Mouse (Mus musculus) midbrain, embryonic 14.5 days (tissue): ENCODE data around the gene Mmel1. TPM values are rescaled to one million over a fixed set of nuclear protein-coding genes. Genes with fewer than 3 reads are reported as not detected.

Source experiments
- ATAC-seq: fragments of 200-750 bp; cut with Nextera tagmentation; 2 replicates; pipeline ENCODE4 v1.8.0; 2017; ENCODE audit warnings: moderate number of reproducible peaks, moderate library complexity; ENCODE audit not compliant: low FRiP score, low TSS enrichment
- DNase-seq: peaks from one replicate; pipeline ENCODE4 v3.0.0-alpha.2; 2015
- H3K27ac ChIP-seq: fragments of 300-500 bp; sonication (generic); replicated peaks from 2 replicates; pipeline ENCODE4 v1.5.1; 2014; ENCODE audit warnings: mild to moderate bottlenecking, low read depth, low read length, moderate library complexity
- H3K27me3 ChIP-seq: fragments of 300-500 bp; sonication (generic); 2 replicates; pipeline ENCODE4 v1.6.1; 2014; ENCODE audit warnings: low read length, control low read depth, mixed read lengths; ENCODE audit not compliant: control insufficient read depth, insufficient read depth
- H3K36me3 ChIP-seq: fragments of 300-500 bp; sonication (generic); 2 replicates; pipeline ENCODE4 v1.6.1; 2014; ENCODE audit warnings: low read length, control low read depth; ENCODE audit not compliant: control insufficient read depth, insufficient read depth
- H3K4me1 ChIP-seq: fragments of 300-500 bp; sonication (generic); 2 replicates; pipeline ENCODE4 v1.6.1; 2014; ENCODE audit warnings: mild to moderate bottlenecking, antibody characterized with exemption, low read length, control low read depth; ENCODE audit not compliant: control insufficient read depth, insufficient read depth
- H3K4me2 ChIP-seq: fragments of 300-500 bp; sonication (generic); 2 replicates; pipeline ENCODE4 v1.6.1; 2014; ENCODE audit warnings: mild to moderate bottlenecking, low read length, moderate library complexity
- H3K4me3 ChIP-seq: fragments of 300-500 bp; sonication (generic); replicated peaks from 2 replicates; pipeline ENCODE4 v1.5.1; 2014; ENCODE audit warnings: low read depth, low read length
- H3K9ac ChIP-seq: fragments of 300-500 bp; sonication (generic); replicated peaks from 2 replicates; pipeline ENCODE4 v1.6.1; 2014; ENCODE audit warnings: mild to moderate bottlenecking, low read length, moderate library complexity
- H3K9me3 ChIP-seq: fragments of 300-500 bp; sonication (generic); 2 replicates; pipeline ENCODE4 v1.6.1; 2016; ENCODE audit warnings: low read length, control low read depth, mixed read lengths; ENCODE audit not compliant: control insufficient read depth
- WGBS: fragments of 180-500 bp; shearing (Covaris S2); extraction: QIAGEN DNeasy Blood & Tissue Kit; methylation state at CpG from one replicate; pipeline ENCODE4 v1.1.7; 2014; 5-methylcytosine and 5-hydroxymethylcytosine counted together
- polyA plus RNA-seq: library from polyadenylated mRNA; unstranded; fragments of >200 nt; fragmentation: Nextera tagmentation; extraction: Ambion mirVana; gene quantifications from 2 replicates; pipeline ENCODE4 v1.2.1, GENCODE M21; 2014

The Mmel1 gene
- polyA plus RNA-seq, 1 experiment from 2014 or later: 0.50 TPM

GRCm38 (mm10) chr4:154857366-154858240, 11.8 kb upstream of the Mmel1 start:
- no peaks in the 10 kb centered on the region for H3K36me3 ChIP-seq
- H3K4me2 ChIP-seq: no peak overlapping the region
- DNase-seq (no peak), ATAC-seq (no peak)
- no peak overlapping the region for H3K4me3 ChIP-seq
- no peak overlapping the region for H3K9ac ChIP-seq
- H3K27me3 ChIP-seq: peaks cover 14% of the 10 kb centered on the region; the same call in 1 of the 2 replicates
- 79% methylated on average over 10 of the region's 10 CpGs for WGBS
- no peaks in the 10 kb centered on the region; the same call in 1 of the 2 replicates for H3K4me1 ChIP-seq
- H3K9me3 ChIP-seq: no peaks in the 10 kb centered on the region
- no peak overlapping the region for H3K27ac ChIP-seq

GRCm38 (mm10) chr4:154858601-154859000, 10.8 kb upstream of the Mmel1 start:
- Histone ChIP-seq H3K4me2 (no peak overlapping the region), H3K36me3 (no peaks in the 10 kb centered on the region), H3K9me3 (no peaks in the 10 kb centered on the region), H3K4me3 (no peak overlapping the region), H3K4me1 (no peaks in the 10 kb centered on the region; the same call in 1 of the 2 replicates), H3K27ac (no peak overlapping the region), H3K9ac (no peak overlapping the region), H3K27me3 (peaks cover 14% of the 10 kb centered on the region; the same call in 1 of the 2 replicates)
- WGBS: 85% methylated on average over 3 of the region's 3 CpGs
- ATAC-seq: no peak
- no peak for DNase-seq

GRCm38 (mm10) chr4:154861967-154862366, 7.4 kb upstream of the Mmel1 start:
- H3K27me3 ChIP-seq: no peaks in the 10 kb centered on the region
- 76% methylated on average over 5 of the region's 5 CpGs for WGBS
- H3K4me1 ChIP-seq: peaks cover 11% of the 10 kb centered on the region
- no peak overlapping the region for H3K4me2 ChIP-seq
- H3K9ac ChIP-seq: no peak overlapping the region
- no peaks in the 10 kb centered on the region for H3K9me3 ChIP-seq
- no peak overlapping the region for H3K27ac ChIP-seq
- H3K4me3 ChIP-seq: no peak overlapping the region
- ATAC-seq (no peak), DNase-seq (no peak)
- H3K36me3 ChIP-seq: no peaks in the 10 kb centered on the region

- WGBS: 82% methylated on average over 3 of the region's 3 CpGs
- DNase-seq: no peak
- Histone ChIP-seq H3K4me1 (peaks cover 11% of the 10 kb centered on the region), H3K9ac (no peak overlapping the region), H3K9me3 (no peaks in the 10 kb centered on the region), H3K27me3 (no peaks in the 10 kb centered on the region), H3K4me2 (peak overlapping the region; percentile 55; the same call in 1 of the 2 replicates), H3K4me3 (no peak overlapping the region), H3K36me3 (no peaks in the 10 kb centered on the region), H3K27ac (peak overlapping the region; percentile 53)
- ATAC-seq: no peak
These were observed 5.9 kb upstream of the Mmel1 start for GRCm38 (mm10) chr4:154863436-154863935.

- H3K4me3 ChIP-seq: peak overlapping the region; percentile 33
- no peaks in the 10 kb centered on the region for H3K9me3 ChIP-seq
- peak overlapping the region; percentile 69 for H3K27ac ChIP-seq
- H3K4me2 ChIP-seq: peak overlapping the region; percentile 55
- ATAC-seq (peak; percentile 89), DNase-seq (peak; percentile 97)
- H3K27me3 ChIP-seq: no peaks in the 10 kb centered on the region
- H3K4me1 ChIP-seq: peaks cover 11% of the 10 kb centered on the region
- WGBS: 1% methylated on average over 18 of the region's 18 CpGs
- peak overlapping the region; percentile 45; the same call in 1 of the 2 replicates for H3K9ac ChIP-seq
- H3K36me3 ChIP-seq: no peaks in the 10 kb centered on the region
These were observed 5.1 kb upstream of the Mmel1 start for GRCm38 (mm10) chr4:154864271-154864771.

GRCm38 (mm10) chr4:154864961-154865760, 4.2 kb upstream of the Mmel1 start:
- Histone ChIP-seq H3K4me1 (peaks cover 11% of the 10 kb centered on the region), H3K27me3 (no peaks in the 10 kb centered on the region), H3K36me3 (no peaks in the 10 kb centered on the region), H3K4me2 (peak overlapping the region; percentile 55), H3K9ac (peak overlapping the region; percentile 45; the same call in 1 of the 2 replicates), H3K27ac (peak overlapping the region; percentile 69), H3K4me3 (no peak overlapping the region), H3K9me3 (no peaks in the 10 kb centered on the region)
- 80% methylated on average over 18 of the region's 18 CpGs for WGBS
- DNase-seq: no peak
- no peak for ATAC-seq

GRCm38 (mm10) chr4:154866391-154866790, 3.0 kb upstream of the Mmel1 start:
- WGBS: 90% methylated on average over 5 of the region's 5 CpGs
- Histone ChIP-seq H3K9ac (no peak overlapping the region), H3K9me3 (no peaks in the 10 kb centered on the region), H3K4me3 (no peak overlapping the region), H3K4me1 (peaks cover 11% of the 10 kb centered on the region), H3K27me3 (no peaks in the 10 kb centered on the region), H3K27ac (no peak overlapping the region), H3K4me2 (no peak overlapping the region), H3K36me3 (no peaks in the 10 kb centered on the region)
- DNase-seq (no peak), ATAC-seq (no peak)

GRCm38 (mm10) chr4:154867257-154867656, 2.1 kb upstream of the Mmel1 start:
- Histone ChIP-seq H3K27ac (no peak overlapping the region), H3K9me3 (no peaks in the 10 kb centered on the region), H3K4me2 (no peak overlapping the region), H3K27me3 (no peaks in the 10 kb centered on the region), H3K4me1 (peaks cover 16% of the 10 kb centered on the region), H3K36me3 (no peaks in the 10 kb centered on the region), H3K9ac (no peak overlapping the region), H3K4me3 (no peak overlapping the region)
- DNase-seq: no peak
- 84% methylated on average over 6 of the region's 6 CpGs for WGBS
- ATAC-seq: no peak
